Mouse (Mus musculus) liver, embryonic 14 days (tissue): Measurements from ENCODE around the gene Tmcc2. TPM values are rescaled to one million over a fixed set of nuclear protein-coding genes. Genes with fewer than 3 reads are reported as not detected.

Source experiments
- polyA plus RNA-seq: library from polyadenylated mRNA; depleted of rRNA; stranded (reverse); fragments of >200 nt; gene quantifications from 2 replicates; pipeline ENCODE4 v1.2.3, GENCODE M21; 2012; rRNA removed

Gene Tmcc2
- 243 and 315 TPM in 2 replicates for polyA plus RNA-seq

DNA sequence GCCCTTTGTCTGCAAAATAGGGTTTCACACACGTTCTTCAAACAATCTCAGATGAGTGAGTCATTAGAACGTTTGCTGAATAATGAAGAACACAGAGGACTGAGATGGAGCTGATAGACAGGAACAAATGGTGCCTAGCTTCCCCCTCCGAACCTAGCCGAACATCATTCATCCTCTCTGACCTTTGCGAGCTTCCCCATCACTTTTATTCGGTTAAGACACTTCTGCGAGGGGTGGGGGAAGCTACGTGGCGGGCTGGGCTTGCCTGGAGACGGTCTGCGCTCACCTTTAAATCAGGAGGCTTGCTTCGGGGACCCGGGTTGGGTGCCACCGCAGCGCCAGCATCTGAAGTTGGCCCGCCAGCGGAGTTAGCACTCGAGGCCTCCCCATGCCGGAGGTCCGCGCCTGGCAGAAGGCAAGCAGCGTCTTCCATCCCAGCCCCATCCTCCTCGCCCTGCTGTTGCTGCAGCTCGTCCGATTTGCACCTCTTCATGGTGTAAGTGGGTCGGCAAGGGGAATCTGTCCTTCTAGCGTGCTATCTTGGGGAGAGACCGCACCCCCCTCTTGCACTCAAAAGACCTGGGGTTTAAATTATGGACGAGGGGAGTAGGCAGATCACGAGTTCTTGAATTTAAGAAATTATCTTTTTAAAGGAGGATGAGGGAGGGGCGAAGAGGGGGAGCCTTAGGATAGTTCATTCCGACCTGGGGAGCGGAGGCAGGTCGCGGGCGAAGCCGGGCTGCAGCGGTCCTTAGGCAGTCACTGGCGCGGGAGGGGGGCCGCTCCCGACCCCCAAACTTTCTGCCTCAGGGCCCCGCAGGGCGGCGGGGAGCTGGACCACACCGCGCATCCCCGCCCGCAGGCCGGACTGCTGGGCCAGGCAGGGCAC, at the start of gene Tmcc2:
TSS of gene Tmcc2 (minus strand) at position 591 of the 889 bp plus-strand sequence.

DNA sequence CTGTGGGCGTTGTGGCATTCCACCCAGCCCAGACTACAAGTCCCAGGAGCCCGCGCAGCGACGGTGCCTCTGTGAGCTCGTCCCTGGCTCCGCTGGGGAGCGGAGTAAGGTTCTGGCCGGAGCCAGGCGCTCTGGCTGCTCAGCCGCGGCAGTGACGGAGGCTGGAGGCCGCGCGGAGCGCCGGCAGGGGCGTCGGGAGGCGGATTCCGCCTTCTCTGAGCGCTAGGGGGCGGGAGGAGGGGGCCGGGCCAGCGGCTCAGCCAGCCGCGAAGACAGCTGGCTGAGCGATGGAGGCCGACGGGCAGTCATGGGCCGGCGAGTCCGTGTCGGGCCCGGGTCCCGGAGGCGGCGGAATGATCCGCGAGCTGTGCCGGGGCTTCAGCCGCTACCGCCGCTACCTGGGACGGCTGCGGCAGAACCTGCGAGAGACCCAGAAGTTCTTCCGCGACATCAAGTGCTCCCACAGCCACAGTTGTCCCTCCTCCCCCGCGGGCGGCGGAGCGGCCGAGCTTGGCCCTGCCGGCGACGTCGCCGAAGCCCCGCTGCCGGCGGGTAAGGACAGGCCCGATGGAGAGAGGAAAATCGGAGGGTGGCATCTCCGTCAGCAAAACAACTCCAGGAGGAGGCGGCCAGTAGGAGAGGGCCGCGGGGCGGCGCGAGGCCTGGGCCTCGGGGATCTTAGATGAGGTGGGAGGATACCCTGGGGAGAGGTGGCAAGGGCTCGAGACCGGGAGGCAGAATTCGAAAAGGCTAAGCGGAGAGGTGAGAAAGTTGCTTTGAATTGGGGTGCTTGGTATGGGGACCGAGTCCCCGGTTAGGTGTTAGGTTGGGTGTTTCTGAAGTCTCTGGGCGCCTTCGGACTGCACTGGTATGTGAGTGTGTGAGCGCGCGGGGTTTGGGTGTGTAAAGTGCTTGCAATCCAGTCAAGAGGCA, 26.5 kb upstream of the Tmcc2 start, which contains the start of gene Dstyk:
TSS of gene Dstyk (plus strand) at position 237 of the 933 bp plus-strand sequence.

DNA sequence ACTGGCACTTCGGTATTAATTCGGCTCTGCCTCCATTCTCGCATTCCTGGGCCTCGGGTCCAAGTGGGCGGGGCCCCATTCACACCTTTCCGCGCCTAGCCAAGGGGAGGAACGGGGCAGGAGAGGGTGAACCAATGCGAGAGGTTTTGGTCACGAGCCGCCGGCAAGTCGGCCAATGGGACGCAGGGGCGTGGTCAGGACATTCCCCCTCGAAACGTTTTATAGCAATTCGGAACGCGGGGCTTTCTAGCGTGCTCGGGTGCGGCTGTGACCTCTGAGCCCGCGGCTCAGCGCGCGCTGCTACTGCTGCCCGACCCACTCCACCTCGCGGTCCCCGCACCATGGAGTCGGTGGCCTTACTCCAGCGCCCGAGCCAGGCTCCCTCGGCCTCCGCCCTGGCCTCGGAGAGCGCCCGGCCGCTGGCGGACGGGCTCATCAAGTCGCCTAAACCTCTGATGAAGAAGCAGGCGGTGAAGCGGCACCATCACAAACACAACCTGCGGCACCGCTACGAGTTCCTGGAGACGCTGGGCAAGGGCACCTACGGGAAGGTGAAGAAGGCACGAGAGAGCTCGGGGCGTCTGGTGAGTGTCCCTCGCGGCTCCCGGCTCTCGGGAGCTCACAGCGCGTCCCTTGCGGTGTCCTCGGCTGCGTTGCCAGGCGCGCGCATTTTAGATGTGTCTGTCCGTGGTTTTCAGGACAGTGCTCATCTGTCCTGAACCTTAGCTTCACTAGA, 75.0 kb downstream of the Tmcc2 start, which contains the start of gene Nuak2:
TSS of gene Nuak2 (plus strand) at position 238 of the 736 bp plus-strand sequence.

Other genes starting within 250 kb of the Tmcc2 start
- not detected in 2 replicates for gene Lemd1, start 199.8 kb downstream of the Tmcc2 start, polyA plus RNA-seq
- gene AC124108.1, start 199.8 kb downstream of the Tmcc2 start, polyA plus RNA-seq = under 0.01 TPM in 2 replicates
- gene Gm10188, start 161.5 kb downstream of the Tmcc2 start, polyA plus RNA-seq = not detected in 2 replicates
- gene Klhdc8a, start 92.7 kb downstream of the Tmcc2 start, polyA plus RNA-seq = 0.02 and 0.05 TPM in 2 replicates
- 1.1 and 1.3 TPM in 2 replicates for gene Nuak2, start 75.2 kb downstream of the Tmcc2 start, polyA plus RNA-seq
- gene Dstyk, start 26.3 kb upstream of the Tmcc2 start, polyA plus RNA-seq = 3.9 and 4.4 TPM in 2 replicates
- 14.7 and 18.3 TPM in 2 replicates for gene Rbbp5, start 86.1 kb upstream of the Tmcc2 start, polyA plus RNA-seq
- 1.4 and 1.7 TPM in 2 replicates for gene Tmem81, start 114.9 kb upstream of the Tmcc2 start, polyA plus RNA-seq
- gene Cntn2, start 152.0 kb upstream of the Tmcc2 start, polyA plus RNA-seq = 0.02 and 0.03 TPM in 2 replicates